Mouse (Mus musculus) embryonic facial prominence, embryonic 13.5 days (tissue): ENCODE measurements around the gene Pak6. TPM values are rescaled to one million over a fixed set of nuclear protein-coding genes. Genes with fewer than 3 reads are reported as not detected.
A peak's percentile ranks its signal among the peaks of the same experiment; 100 is the strongest.

Source experiments
- ATAC-seq: fragments of 200-750 bp; cut with Nextera tagmentation; 2 replicates; pipeline ENCODE4 v1.8.0; 2017; ENCODE audit warnings: low read depth; ENCODE audit not compliant: insufficient number of reproducible peaks, insufficient read depth, low FRiP score, low TSS enrichment
- H3K27ac ChIP-seq: fragments of 300-500 bp; sonication (generic); 2 replicates; pipeline ENCODE4 v1.5.1; 2015; ENCODE audit warnings: moderate library complexity, mild to moderate bottlenecking, inconsistent platforms
- H3K27me3 ChIP-seq: fragments of 300-500 bp; sonication (generic); 2 replicates; pipeline ENCODE4 v1.6.1; 2015; ENCODE audit warnings: mild to moderate bottlenecking, inconsistent platforms
- H3K36me3 ChIP-seq: fragments of 300-500 bp; sonication (generic); 2 replicates; pipeline ENCODE4 v1.6.1; 2015; ENCODE audit warnings: mild to moderate bottlenecking, inconsistent platforms
- H3K4me1 ChIP-seq: fragments of 300-500 bp; sonication (generic); 2 replicates; pipeline ENCODE4 v1.6.1; 2015; ENCODE audit warnings: inconsistent platforms
- H3K4me2 ChIP-seq: fragments of 300-500 bp; sonication (generic); 2 replicates; pipeline ENCODE4 v1.6.1; 2015; ENCODE audit warnings: moderate library complexity, mild to moderate bottlenecking, inconsistent platforms
- H3K4me3 ChIP-seq: fragments of 300-500 bp; sonication (generic); 2 replicates; pipeline ENCODE4 v1.5.1; 2015; ENCODE audit warnings: mild to moderate bottlenecking, inconsistent platforms
- H3K9ac ChIP-seq: fragments of 300-500 bp; sonication (generic); 2 replicates; pipeline ENCODE4 v1.6.1; 2015; ENCODE audit warnings: mild to moderate bottlenecking, inconsistent platforms
- H3K9me3 ChIP-seq: fragments of 300-500 bp; sonication (generic); 2 replicates; pipeline ENCODE4 v1.6.1; 2016; ENCODE audit warnings: inconsistent platforms
- WGBS: fragments of 180-500 bp; shearing (Covaris S2); methylation state at CpG from one replicate; pipeline ENCODE4 v1.1.7; 2015; ENCODE audit warnings: mixed read lengths; 5-methylcytosine and 5-hydroxymethylcytosine counted together
- polyA plus RNA-seq: library from polyadenylated mRNA; unstranded; fragments of >200 nt; fragmentation: Nextera tagmentation; extraction: Ambion mirVana; gene quantifications from 2 replicates; pipeline ENCODE4 v1.2.1, GENCODE M21; 2015

Gene Pak6
- polyA plus RNA-seq, 1 experiment from 2014 or later = 2.2 TPM

DNA sequence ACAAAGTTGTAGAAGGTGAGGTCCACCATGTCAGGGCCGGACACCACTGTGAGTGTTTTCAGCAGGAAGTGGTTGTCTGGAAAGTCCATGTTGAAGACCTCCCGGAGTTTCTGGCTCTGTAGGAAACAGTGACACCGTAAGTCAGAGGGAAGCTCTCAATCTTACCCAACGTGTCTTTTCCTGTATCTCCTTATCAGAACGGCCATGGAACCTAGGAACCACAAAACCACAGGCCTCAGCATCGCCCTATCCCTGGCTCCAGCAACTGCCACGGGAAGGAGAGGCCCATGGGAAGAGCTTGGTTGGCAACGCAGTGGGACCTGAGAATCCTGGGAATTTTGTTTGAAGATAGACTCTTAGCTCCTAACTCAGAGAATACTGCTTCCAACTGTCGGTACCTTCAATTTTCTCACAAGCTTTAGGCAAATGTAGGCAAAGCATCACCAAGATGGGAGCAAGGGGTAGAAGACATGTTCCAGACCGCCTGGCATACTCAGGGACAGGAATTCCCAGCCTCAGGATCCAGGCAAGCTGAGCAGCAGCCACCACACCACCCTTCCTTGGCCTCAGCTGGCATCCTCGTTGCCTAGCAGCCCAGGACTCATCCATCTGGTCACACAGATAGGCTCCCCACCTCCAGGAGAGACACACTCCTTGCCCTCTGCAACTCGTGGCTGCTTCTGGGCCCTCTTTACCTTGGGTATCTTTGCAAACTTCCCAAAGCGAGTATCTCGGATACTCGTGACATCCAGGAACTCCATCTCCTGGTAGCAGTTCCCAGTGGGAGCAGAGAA, 60.8 kb downstream of the Pak6 start:
- Histone ChIP-seq H3K27ac (no peak overlapping the region), H3K4me3 (no peak overlapping the region), H3K36me3 (no peaks in the 10 kb centered on the region), H3K9ac (no peak overlapping the region), H3K4me1 (peaks cover 11% of the 10 kb centered on the region), H3K27me3 (peaks cover 30% of the 10 kb centered on the region), H3K4me2 (no peak overlapping the region), H3K9me3 (no peaks in the 10 kb centered on the region)
- WGBS = 82% methylated on average over 15 of the region's 15 CpGs
- no peak for ATAC-seq

DNA sequence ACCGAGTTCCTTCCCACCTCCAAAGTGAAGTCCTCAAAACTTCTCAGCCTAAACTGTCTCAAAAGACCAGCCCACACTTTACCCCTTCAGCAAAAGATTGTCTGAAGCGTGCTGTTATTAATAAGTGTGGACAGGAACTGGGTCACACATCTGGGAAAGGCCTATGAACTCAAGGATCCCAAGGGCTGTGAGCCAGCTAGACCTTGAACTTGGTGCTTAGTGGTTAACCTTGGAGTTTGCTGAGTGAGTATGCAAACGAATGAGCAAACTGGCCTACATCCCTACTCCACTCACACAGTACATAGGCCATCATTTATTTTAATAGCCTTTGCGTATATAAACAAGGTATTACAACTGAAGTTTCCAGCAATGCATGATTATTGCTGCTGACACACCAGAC, 62.4 kb downstream of the Pak6 start:
- 79% methylated on average over 4 of the region's 4 CpGs for WGBS

DNA sequence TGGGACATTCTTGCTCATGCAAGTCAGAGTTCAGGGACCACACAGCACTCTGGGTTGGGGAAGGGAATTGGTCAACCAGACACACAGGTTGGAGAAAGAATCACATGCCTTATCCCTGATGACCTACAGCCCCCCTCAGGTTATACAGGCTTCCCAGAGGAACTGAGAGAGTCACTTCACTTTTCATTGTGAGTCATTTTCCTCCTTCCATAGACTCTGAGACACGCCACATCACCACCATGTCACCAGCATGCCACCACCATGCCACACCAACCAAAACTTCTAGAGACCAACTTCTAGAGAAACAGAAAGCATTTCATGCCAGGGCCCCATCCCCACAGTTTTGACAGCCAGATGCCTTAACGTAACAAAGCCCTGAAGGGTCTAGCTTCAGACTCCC, 63.8 kb downstream of the Pak6 start:
- H3K4me3 ChIP-seq = no peak overlapping the region
- H3K36me3 ChIP-seq = no peaks in the 10 kb centered on the region
- H3K4me1 ChIP-seq = peaks cover 28% of the 10 kb centered on the region
- 79% methylated on average over 2 of the region's 2 CpGs for WGBS
- H3K9me3 ChIP-seq = no peaks in the 10 kb centered on the region
- no peak overlapping the region for H3K4me2 ChIP-seq
- H3K9ac ChIP-seq = no peak overlapping the region
- no peak overlapping the region for H3K27ac ChIP-seq
- no peak for ATAC-seq
- H3K27me3 ChIP-seq = peaks cover 38% of the 10 kb centered on the region

More for the DNA sequence above, 62.4 kb downstream of the Pak6 start:
- H3K9ac ChIP-seq = no peak overlapping the region
- H3K4me3 ChIP-seq = no peak overlapping the region
- H3K4me2 ChIP-seq = no peak overlapping the region
- H3K36me3 ChIP-seq = no peaks in the 10 kb centered on the region
- no peaks in the 10 kb centered on the region for H3K9me3 ChIP-seq
- no peak overlapping the region for H3K27ac ChIP-seq
- H3K27me3 ChIP-seq = peaks cover 36% of the 10 kb centered on the region
- ATAC-seq = no peak
- peaks cover 26% of the 10 kb centered on the region for H3K4me1 ChIP-seq

DNA sequence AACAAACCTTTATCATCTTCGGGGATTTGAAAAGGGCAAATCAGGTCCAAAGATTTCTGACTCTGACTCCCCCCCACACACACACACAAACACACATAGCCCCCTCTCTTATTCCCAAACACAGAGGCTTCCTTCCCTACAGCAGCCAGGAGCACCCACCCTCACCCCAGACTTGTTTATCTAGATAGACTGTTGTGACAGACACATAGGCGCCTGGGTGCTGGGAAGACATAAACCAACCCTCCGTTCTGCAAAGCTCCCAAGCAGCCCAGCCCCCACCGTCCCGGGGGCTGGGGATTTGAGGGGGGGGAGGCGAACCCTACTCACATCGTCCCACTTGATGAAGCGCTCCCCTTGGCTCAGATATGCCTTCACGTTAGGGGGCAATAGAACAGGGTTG, 64.8 kb downstream of the Pak6 start:
- no peak overlapping the region for H3K4me3 ChIP-seq
- 23% methylated on average over 9 of the region's 9 CpGs for WGBS
- 0 out of 2 replicates have a peak overlapping the region, but pooled peaks have one; percentile 10 for H3K4me2 ChIP-seq
- H3K4me1 ChIP-seq = peaks cover 28% of the 10 kb centered on the region
- H3K27ac ChIP-seq = no peak overlapping the region
- no peak for ATAC-seq
- no peaks in the 10 kb centered on the region for H3K36me3 ChIP-seq
- no peak overlapping the region for H3K9ac ChIP-seq
- no peaks in the 10 kb centered on the region for H3K9me3 ChIP-seq
- H3K27me3 ChIP-seq = peaks cover 40% of the 10 kb centered on the region

DNA sequence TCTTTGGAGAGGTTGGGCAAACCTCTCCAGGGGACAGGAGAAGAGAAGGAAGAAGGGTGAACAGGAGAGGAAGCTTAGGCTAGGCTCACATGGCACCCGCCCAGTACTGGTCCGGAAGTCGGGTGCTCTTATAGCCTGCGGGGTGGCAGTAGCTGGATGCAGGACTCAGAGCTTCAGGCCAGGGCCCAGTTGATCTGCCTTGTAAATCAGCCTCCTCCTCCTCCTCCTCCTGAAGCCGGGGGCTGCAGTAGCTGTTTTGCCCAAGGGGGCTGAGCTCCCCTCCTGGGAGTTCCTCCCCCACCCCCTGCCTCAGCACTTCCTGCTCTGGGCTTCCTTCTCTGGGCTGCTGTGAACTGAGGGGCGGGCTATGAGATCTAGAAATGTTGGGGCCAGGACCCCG, 65.2 kb downstream of the Pak6 start, which contains the start of gene Plcb2:
Plcb2 (minus strand) TSS at position 102 of the 400 bp plus-strand sequence.
- Histone ChIP-seq H3K9ac (no peak within 1 kb of the TSS), H3K4me2 (peak within 1 kb of the TSS; percentile 10; the same call in 1 of the 2 replicates), H3K4me1 (peaks cover 28% of the 10 kb centered on the region), H3K9me3 (no peaks in the 10 kb centered on the region), H3K36me3 (no peaks in the 10 kb centered on the region), H3K27me3 (peaks cover 36% of the 10 kb centered on the region), H3K27ac (no peak within 1 kb of the TSS), H3K4me3 (no peak within 1 kb of the TSS)
- 17% methylated on average over 7 of the region's 7 CpGs for WGBS
- no peak for ATAC-seq

DNA sequence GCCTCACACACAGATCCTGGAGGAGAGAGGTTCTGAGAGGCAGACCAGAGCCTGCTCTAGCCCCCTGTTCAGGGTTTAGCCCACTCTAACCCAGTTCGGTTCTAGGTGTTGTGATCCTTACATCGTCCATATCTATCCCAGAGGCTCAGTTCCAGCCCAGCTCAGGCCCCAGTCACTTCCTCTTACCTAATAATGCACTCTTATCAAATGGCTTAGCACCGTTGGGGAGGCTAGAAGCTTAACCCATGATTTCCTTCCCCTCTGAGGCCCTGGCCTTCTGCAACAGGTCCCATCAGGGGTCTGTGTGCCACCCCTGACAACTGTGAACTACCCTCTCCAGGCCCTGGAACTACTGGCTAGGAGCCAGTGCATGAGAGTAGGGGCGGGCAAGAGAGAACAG, 66.1 kb downstream of the Pak6 start:
- Histone ChIP-seq H3K27ac (no peak overlapping the region), H3K4me2 (no peak overlapping the region), H3K27me3 (peaks cover 41% of the 10 kb centered on the region), H3K9me3 (no peaks in the 10 kb centered on the region), H3K4me3 (no peak overlapping the region), H3K4me1 (peaks cover 28% of the 10 kb centered on the region), H3K9ac (no peak overlapping the region), H3K36me3 (no peaks in the 10 kb centered on the region)
- 41% methylated on average over 4 of the region's 4 CpGs for WGBS
- no peak for ATAC-seq

DNA sequence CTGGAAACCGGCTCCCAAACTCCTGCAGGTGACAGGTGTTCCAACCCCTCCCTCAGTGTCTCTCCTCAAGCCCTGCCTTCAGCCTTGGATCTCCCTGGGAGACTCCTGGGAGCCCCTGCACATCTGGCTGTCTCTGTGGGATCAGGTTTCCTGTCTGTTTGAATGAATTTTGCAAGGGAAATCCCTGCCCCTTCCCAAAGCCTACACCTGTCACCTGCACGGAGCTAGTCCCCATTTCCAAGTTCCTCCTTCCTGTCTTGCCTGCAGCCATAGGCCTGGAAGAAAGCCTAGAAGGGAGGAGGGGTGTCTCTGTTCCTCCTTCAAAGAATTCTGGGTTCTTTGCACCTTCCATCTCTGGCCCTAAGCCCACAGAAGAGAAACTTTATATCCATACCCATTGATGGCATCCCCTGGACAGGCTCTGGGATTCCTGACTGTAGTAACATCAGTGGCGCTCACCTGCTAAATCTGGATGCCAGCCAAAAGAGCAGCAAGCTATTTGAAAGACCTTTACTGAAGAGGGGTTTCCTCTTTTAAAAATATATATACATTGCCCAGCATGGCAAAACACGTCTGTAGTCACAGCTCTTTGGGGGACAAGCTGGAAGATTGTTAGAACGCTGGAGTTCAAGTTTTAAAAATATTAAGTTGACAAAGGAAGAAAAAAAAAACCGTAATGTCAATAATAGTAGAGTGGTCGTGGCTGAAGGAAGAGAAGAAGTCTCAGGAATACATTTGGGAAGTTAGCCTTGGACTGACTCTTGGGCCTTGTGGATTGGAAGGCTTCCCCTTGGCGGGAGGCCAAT, 66.9 kb downstream of the Pak6 start:
- Histone ChIP-seq H3K9me3 (no peaks in the 10 kb centered on the region), H3K4me3 (no peak overlapping the region), H3K4me2 (no peak overlapping the region), H3K36me3 (no peaks in the 10 kb centered on the region), H3K27me3 (peaks cover 49% of the 10 kb centered on the region), H3K9ac (no peak overlapping the region), H3K4me1 (peaks cover 28% of the 10 kb centered on the region), H3K27ac (no peak overlapping the region)
- 23% methylated on average over 8 of the region's 8 CpGs for WGBS
- no peak for ATAC-seq

DNA sequence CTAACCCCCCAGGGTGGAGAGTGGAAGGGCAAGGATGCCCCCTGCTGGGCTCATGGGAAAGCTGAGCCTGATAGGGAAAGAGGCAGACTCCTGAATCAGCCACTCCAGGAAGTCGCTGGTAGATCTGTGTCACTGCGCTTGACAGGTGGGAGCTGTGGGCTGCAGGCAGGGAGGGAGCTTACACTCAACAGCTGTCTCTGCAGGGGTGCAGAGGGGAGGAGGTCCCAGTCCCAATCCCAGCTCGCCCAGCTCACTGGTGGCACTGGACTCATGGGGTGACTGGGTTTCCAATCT, 67.5 kb downstream of the Pak6 start:
- 9% methylated on average over 3 of the region's 3 CpGs for WGBS
- Histone ChIP-seq H3K4me1 (peaks cover 28% of the 10 kb centered on the region), H3K9me3 (no peaks in the 10 kb centered on the region), H3K4me3 (no peak overlapping the region), H3K27me3 (peaks cover 51% of the 10 kb centered on the region), H3K36me3 (no peaks in the 10 kb centered on the region), H3K4me2 (no peak overlapping the region), H3K9ac (no peak overlapping the region), H3K27ac (no peak overlapping the region)
- ATAC-seq = no peak

DNA sequence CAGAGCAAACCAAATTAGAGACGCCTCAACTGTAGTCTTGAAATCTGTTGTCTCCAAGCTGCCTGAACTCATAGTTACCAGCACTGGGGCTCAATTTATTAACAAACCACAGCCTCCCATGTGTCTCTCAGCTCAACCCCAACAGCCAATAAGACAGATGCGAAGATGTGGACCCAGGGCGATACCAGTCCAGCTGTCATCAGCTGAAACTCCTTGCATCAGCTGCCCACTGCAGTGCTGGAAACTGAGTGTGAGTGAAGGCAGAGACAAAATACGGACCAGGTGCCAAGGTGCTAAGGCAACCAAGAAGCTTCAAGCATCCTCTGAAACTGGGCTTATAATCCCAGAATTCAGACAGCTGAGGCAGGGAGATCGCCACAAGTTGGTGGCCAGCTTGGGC, 68.9 kb downstream of the Pak6 start:
- H3K9ac ChIP-seq = no peak overlapping the region
- no peak overlapping the region for H3K4me2 ChIP-seq
- no peaks in the 10 kb centered on the region for H3K36me3 ChIP-seq
- no peak for ATAC-seq
- H3K4me1 ChIP-seq = peaks cover 28% of the 10 kb centered on the region
- no peaks in the 10 kb centered on the region for H3K9me3 ChIP-seq
- no peak overlapping the region for H3K4me3 ChIP-seq
- peaks cover 51% of the 10 kb centered on the region for H3K27me3 ChIP-seq
- H3K27ac ChIP-seq = no peak overlapping the region
- WGBS = 75% methylated on average over 5 of the region's 5 CpGs

DNA sequence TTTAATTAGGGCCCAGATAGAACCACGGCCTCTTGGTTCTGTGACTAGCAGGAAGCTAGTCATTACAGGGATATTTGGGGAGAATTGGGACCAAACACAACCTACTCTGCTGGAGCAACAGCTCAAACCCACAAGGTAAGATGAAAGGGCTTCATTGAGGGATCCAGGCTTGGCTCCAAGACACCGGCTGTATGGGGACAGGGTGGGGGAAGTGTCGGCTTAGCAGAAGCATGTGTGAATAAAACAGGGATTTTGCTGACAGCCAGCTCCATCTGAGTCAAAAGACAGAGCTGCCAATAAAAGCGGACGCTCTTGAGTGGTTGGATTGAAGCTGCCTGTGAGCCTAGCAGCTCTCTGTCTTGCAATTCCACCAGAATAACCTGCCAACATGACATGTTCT, 70.2 kb downstream of the Pak6 start:
- no peak overlapping the region for H3K27ac ChIP-seq
- 58% methylated on average over 5 of the region's 5 CpGs for WGBS
- H3K9me3 ChIP-seq = no peaks in the 10 kb centered on the region
- H3K4me3 ChIP-seq = no peak overlapping the region
- H3K36me3 ChIP-seq = no peaks in the 10 kb centered on the region
- peaks cover 42% of the 10 kb centered on the region for H3K27me3 ChIP-seq
- no peak overlapping the region for H3K9ac ChIP-seq
- H3K4me2 ChIP-seq = no peak overlapping the region
- peaks cover 22% of the 10 kb centered on the region for H3K4me1 ChIP-seq
- ATAC-seq = no peak

DNA sequence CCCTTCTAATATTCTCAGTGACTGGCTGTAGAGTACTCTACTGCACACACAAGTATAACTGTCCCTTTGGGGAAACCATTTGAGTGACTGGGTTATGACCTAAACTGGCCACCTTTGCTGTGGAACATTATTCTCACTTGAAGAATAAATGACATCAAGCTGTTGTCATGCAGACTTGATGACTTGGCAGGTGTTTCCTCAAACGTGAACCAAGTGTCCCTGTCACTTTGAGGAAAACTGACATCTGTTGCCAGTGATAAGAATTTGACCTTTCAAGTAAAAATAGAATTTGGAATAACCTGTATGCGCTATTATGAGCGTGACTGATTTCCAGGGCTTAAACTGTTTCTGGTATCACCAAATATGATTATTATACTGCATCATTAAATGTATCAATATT, 77.2 kb downstream of the Pak6 start:
- H3K4me3 ChIP-seq = no peak overlapping the region
- no peak overlapping the region for H3K4me2 ChIP-seq
- no peaks in the 10 kb centered on the region for H3K9me3 ChIP-seq
- peaks cover 37% of the 10 kb centered on the region for H3K27me3 ChIP-seq
- no peaks in the 10 kb centered on the region for H3K36me3 ChIP-seq
- no peak overlapping the region for H3K9ac ChIP-seq
- WGBS = 66% methylated on average over 3 of the region's 3 CpGs
- peaks cover 9% of the 10 kb centered on the region; the same call in 1 of the 2 replicates for H3K4me1 ChIP-seq
- H3K27ac ChIP-seq = no peak overlapping the region
- no peak for ATAC-seq

DNA sequence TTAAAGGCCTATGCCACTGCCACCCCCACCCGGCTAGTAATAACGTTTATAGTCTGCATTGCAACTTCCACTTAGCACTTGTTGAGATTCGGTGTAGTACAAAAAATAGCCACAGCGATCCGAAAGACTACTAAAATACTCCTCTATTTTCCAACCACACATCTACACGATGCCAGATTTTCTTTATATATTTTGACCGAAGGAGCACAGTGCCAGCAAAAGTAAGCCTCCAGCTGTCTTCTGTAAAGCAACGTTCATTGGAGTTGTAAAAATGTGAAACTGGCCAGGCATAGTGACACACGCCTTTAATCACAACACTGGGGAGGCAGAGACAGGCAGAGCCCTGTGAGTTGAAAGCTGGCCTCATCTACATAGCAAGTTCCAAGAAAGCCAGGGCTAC, 78.1 kb downstream of the Pak6 start:
- 71% methylated on average over 9 of the region's 9 CpGs for WGBS
- H3K36me3 ChIP-seq = no peaks in the 10 kb centered on the region
- H3K27ac ChIP-seq = no peak overlapping the region
- H3K4me2 ChIP-seq = no peak overlapping the region
- H3K4me1 ChIP-seq = peaks cover 9% of the 10 kb centered on the region; the same call in 1 of the 2 replicates
- H3K9me3 ChIP-seq = no peaks in the 10 kb centered on the region
- H3K27me3 ChIP-seq = peaks cover 37% of the 10 kb centered on the region
- no peak overlapping the region for H3K9ac ChIP-seq
- H3K4me3 ChIP-seq = no peak overlapping the region
- no peak for ATAC-seq
